Mouse (Mus musculus): Measurements from ENCODE around the gene Fam161b. TPM values are rescaled to one million over a fixed set of nuclear protein-coding genes. Genes with fewer than 3 reads are reported as not detected.

Fam161b gene
- total and polyA plus RNA-seq, 3 experiments, result 4.1 to 13.2 (median 9.8) TPM

GRCm38 (mm10) chr12:84311306-84311705 lies 50.3 kb downstream of the Fam161b start:
- H3K36me3 ChIP-seq (ENCODE audit: control insufficient read depth, insufficient read depth, low read length), result peaks cover 4% of the 10 kb centered on the region
- no peak overlapping the region for H3K27ac ChIP-seq
- H3K79me2 ChIP-seq (replicated peaks; ENCODE audit: control insufficient read depth, insufficient read depth, low read length), result no peaks in the 10 kb centered on the region
- intact Hi-C loops (cut with DNase I), result no loop called here
- no peaks in the 10 kb centered on the region for H3K27me3 ChIP-seq (ENCODE audit: control insufficient read depth, insufficient read depth, low read length)
- WGBS, result 67% methylated on average over 4 of the region's 5 CpGs
- peaks cover 2% of the 10 kb centered on the region; the same call in 1 of the 2 replicates for H3K4me1 ChIP-seq (ENCODE audit: control insufficient read depth, insufficient read depth, low read length)
- TF ChIP-seq EP300 (IDR thresholded peaks at IDR 0.05; ENCODE audit: insufficient read depth, low read depth, low read length) (no peak), CTCF (IDR thresholded peaks at IDR 0.05) (no peak), POLR2A (IDR thresholded peaks at IDR 0.05; ENCODE audit: insufficient read depth, low read depth, low read length) (no peak)
- DNase-seq, result no peak
- no peak overlapping the region for H3K9ac ChIP-seq (ENCODE audit: low read depth, low read length)
- H3K4me3 ChIP-seq, result no peak overlapping the region

GRCm38 (mm10) chr12:84304554-84304953 lies 57.1 kb downstream of the Fam161b start:
- Histone ChIP-seq H3K4me3 (no peak overlapping the region), H3K79me2 (replicated peaks; ENCODE audit: control insufficient read depth, insufficient read depth, low read length) (no peaks in the 10 kb centered on the region), H3K27ac (no peak overlapping the region), H3K4me1 (ENCODE audit: control insufficient read depth, insufficient read depth, low read length) (no peaks in the 10 kb centered on the region), H3K36me3 (ENCODE audit: control insufficient read depth, insufficient read depth, low read length) (no peaks in the 10 kb centered on the region; the same call in 1 of the 2 replicates), H3K27me3 (ENCODE audit: control insufficient read depth, insufficient read depth, low read length) (no peaks in the 10 kb centered on the region), H3K9ac (ENCODE audit: low read depth, low read length) (no peak overlapping the region)
- 63% methylated on average over 1 of the region's 1 CpGs for WGBS
- intact Hi-C loops (cut with DNase I), result no loop called here
- TF ChIP-seq CTCF (IDR thresholded peaks at IDR 0.05), result no peak
- no peak for TF ChIP-seq EP300 (IDR thresholded peaks at IDR 0.05; ENCODE audit: insufficient read depth, low read depth, low read length)
- no peak for TF ChIP-seq POLR2A (IDR thresholded peaks at IDR 0.05; ENCODE audit: insufficient read depth, low read depth, low read length)
- DNase-seq, result no peak

GRCm38 (mm10) chr12:84304101-84304500 lies 57.5 kb downstream of the Fam161b start:
- WGBS, result 80% methylated on average over 5 of the region's 5 CpGs
- intact Hi-C loops (cut with DNase I), result no loop called here
- H3K27me3 ChIP-seq (ENCODE audit: control insufficient read depth, insufficient read depth, low read length), result no peaks in the 10 kb centered on the region
- no peak for TF ChIP-seq POLR2A (IDR thresholded peaks at IDR 0.05; ENCODE audit: insufficient read depth, low read depth, low read length)
- TF ChIP-seq EP300 (IDR thresholded peaks at IDR 0.05; ENCODE audit: insufficient read depth, low read depth, low read length), result no peak
- no peak for TF ChIP-seq CTCF (IDR thresholded peaks at IDR 0.05)
- no peaks in the 10 kb centered on the region; the same call in 1 of the 2 replicates for H3K36me3 ChIP-seq (ENCODE audit: control insufficient read depth, insufficient read depth, low read length)
- H3K4me3 ChIP-seq, result no peak overlapping the region
- H3K27ac ChIP-seq, result no peak overlapping the region
- H3K9ac ChIP-seq (ENCODE audit: low read depth, low read length), result no peak overlapping the region
- no peaks in the 10 kb centered on the region for H3K4me1 ChIP-seq (ENCODE audit: control insufficient read depth, insufficient read depth, low read length)
- DNase-seq, result no peak
- H3K79me2 ChIP-seq (replicated peaks; ENCODE audit: control insufficient read depth, insufficient read depth, low read length), result no peaks in the 10 kb centered on the region

- H3K4me1 ChIP-seq (ENCODE audit: control insufficient read depth, insufficient read depth, low read length), result no peaks in the 10 kb centered on the region
- WGBS, result 100% methylated on average over 2 of the region's 2 CpGs
- H3K27ac ChIP-seq, result no peak overlapping the region
- DNase-seq, result no peak
- no peak for TF ChIP-seq CTCF (IDR thresholded peaks at IDR 0.05)
- H3K36me3 ChIP-seq (ENCODE audit: control insufficient read depth, insufficient read depth, low read length), result peaks cover 4% of the 10 kb centered on the region
- H3K79me2 ChIP-seq (replicated peaks; ENCODE audit: control insufficient read depth, insufficient read depth, low read length), result no peaks in the 10 kb centered on the region
- H3K9ac ChIP-seq (ENCODE audit: low read depth, low read length), result no peak overlapping the region
- no peaks in the 10 kb centered on the region for H3K27me3 ChIP-seq (ENCODE audit: control insufficient read depth, insufficient read depth, low read length)
- intact Hi-C loops (cut with DNase I), result no loop called here
- no peak overlapping the region for H3K4me3 ChIP-seq
Measured at GRCm38 (mm10) chr12:84299265-84299664, 62.4 kb downstream of the Fam161b start.

GRCm38 (mm10) chr12:84297851-84298250 lies 63.8 kb downstream of the Fam161b start:
- WGBS, result 82% methylated on average over 6 of the region's 6 CpGs
- no peaks in the 10 kb centered on the region for H3K79me2 ChIP-seq (replicated peaks; ENCODE audit: control insufficient read depth, insufficient read depth, low read length)
- H3K4me3 ChIP-seq, result no peak overlapping the region
- TF ChIP-seq POLR2A (IDR thresholded peaks at IDR 0.05; ENCODE audit: insufficient read depth, low read depth, low read length) (no peak), CTCF (IDR thresholded peaks at IDR 0.05) (no peak), EP300 (IDR thresholded peaks at IDR 0.05; ENCODE audit: insufficient read depth, low read depth, low read length) (no peak)
- H3K27ac ChIP-seq, result no peak overlapping the region
- no peak overlapping the region for H3K9ac ChIP-seq (ENCODE audit: low read depth, low read length)
- no peaks in the 10 kb centered on the region for H3K27me3 ChIP-seq (ENCODE audit: control insufficient read depth, insufficient read depth, low read length)
- H3K36me3 ChIP-seq (ENCODE audit: control insufficient read depth, insufficient read depth, low read length), result peaks cover 4% of the 10 kb centered on the region
- no peak for DNase-seq
- no peaks in the 10 kb centered on the region for H3K4me1 ChIP-seq (ENCODE audit: control insufficient read depth, insufficient read depth, low read length)
- intact Hi-C loops (cut with DNase I), result no loop called here

Other genes starting within 250 kb of the Fam161b start
- 1 to 10 TPM; 6.9 to 7.9 TPM for gene Dnal1, start 247.5 kb downstream of the Fam161b start, total RNA-seq (2021)
- 3.4 and 5.4 TPM in 2 replicates for gene Dnal1, start 247.5 kb downstream of the Fam161b start, polyA plus RNA-seq (2012; rRNA removed)
- gene Pnma1, start 213.3 kb downstream of the Fam161b start, total RNA-seq (2021), result under 1 TPM; 0.10 to 0.20 TPM
- gene Pnma1, start 213.3 kb downstream of the Fam161b start, polyA plus RNA-seq (2012; rRNA removed), result 0.04 and 0.06 TPM in 2 replicates
- 10 to 100 TPM; 12.3 to 14.7 TPM for gene Elmsan1, start 143.0 kb downstream of the Fam161b start, total RNA-seq (2021)
- gene Elmsan1, start 143.0 kb downstream of the Fam161b start, polyA plus RNA-seq (2012; rRNA removed), result 8.1 and 8.4 TPM in 2 replicates
- gene Ptgr2, start 76.6 kb downstream of the Fam161b start, total RNA-seq (2021), result 100 to 1,000 TPM; 222 to 248 TPM
- 59.4 and 143 TPM in 2 replicates for gene Ptgr2, start 76.6 kb downstream of the Fam161b start, polyA plus RNA-seq (2012; rRNA removed)
- gene Zfp410, start 45.0 kb downstream of the Fam161b start, total RNA-seq (2021), result 10 to 100 TPM; 18.8 to 20.9 TPM
- 18.4 and 30.3 TPM in 2 replicates for gene Zfp410, start 45.0 kb downstream of the Fam161b start, polyA plus RNA-seq (2012; rRNA removed)
- 100 to 1,000 TPM in 1 of 2 experiments, 10 to 100 TPM in 1; 91.8 to 102 TPM for gene Coq6, start 176 bp downstream of the Fam161b start, total RNA-seq (2021)
- 104 and 119 TPM in 2 replicates for gene Coq6, start 176 bp downstream of the Fam161b start, polyA plus RNA-seq (2012; rRNA removed)
- gene Entpd5, start 47.2 kb upstream of the Fam161b start, total RNA-seq (2021), result 10 to 100 TPM; 64.9 to 68.9 TPM
- gene Entpd5, start 47.2 kb upstream of the Fam161b start, polyA plus RNA-seq (2012; rRNA removed), result 38.6 and 88.3 TPM in 2 replicates
- gene Bbof1, start 47.2 kb upstream of the Fam161b start, total RNA-seq (2021), result 1 to 10 TPM; 1.7 to 2.0 TPM
- 0.31 and 0.59 TPM in 2 replicates for gene Bbof1, start 47.2 kb upstream of the Fam161b start, polyA plus RNA-seq (2012; rRNA removed)
- gene Rnf113a2, start 55.4 kb upstream of the Fam161b start, total RNA-seq (2021), result 10 to 100 TPM in 1 of 2 experiments, 1 to 10 TPM in 1; 8.4 to 11.7 TPM
- gene Rnf113a2, start 55.4 kb upstream of the Fam161b start, polyA plus RNA-seq (2012; rRNA removed), result 3.7 and 6.6 TPM in 2 replicates
- gene Aldh6a1, start 89.2 kb upstream of the Fam161b start, total RNA-seq (2021), result 100 to 1,000 TPM; 189 to 236 TPM
- 83.5 and 173 TPM in 2 replicates for gene Aldh6a1, start 89.2 kb upstream of the Fam161b start, polyA plus RNA-seq (2012; rRNA removed)
- gene Lin52, start 89.6 kb upstream of the Fam161b start, total RNA-seq (2021), result 10 to 100 TPM in 1 of 2 experiments, 1 to 10 TPM in 1; 7.8 to 12.4 TPM
- gene Lin52, start 89.6 kb upstream of the Fam161b start, polyA plus RNA-seq (2012; rRNA removed), result 16.5 and 30.6 TPM in 2 replicates
- gene Vsx2, start 207.9 kb upstream of the Fam161b start, total RNA-seq (2021), result not detected
- gene Vsx2, start 207.9 kb upstream of the Fam161b start, polyA plus RNA-seq (2012; rRNA removed), result not detected in 2 replicates